Mouse (Mus musculus) ES-Bruce4 (cell line): ENCODE measurements around the gene Ccdc33.

ENCODE experiments used
- CTCF ChIP-seq: IDR thresholded peaks from one replicate; pipeline ENCODE4 v1.8.1; 2011; ENCODE audit warnings: low read depth, low read length
- POLR2A ChIP-seq: IDR thresholded peaks from one replicate; pipeline ENCODE4 v1.8.1; 2011; ENCODE audit warnings: low read length; ENCODE audit not compliant: insufficient read depth

DNA sequence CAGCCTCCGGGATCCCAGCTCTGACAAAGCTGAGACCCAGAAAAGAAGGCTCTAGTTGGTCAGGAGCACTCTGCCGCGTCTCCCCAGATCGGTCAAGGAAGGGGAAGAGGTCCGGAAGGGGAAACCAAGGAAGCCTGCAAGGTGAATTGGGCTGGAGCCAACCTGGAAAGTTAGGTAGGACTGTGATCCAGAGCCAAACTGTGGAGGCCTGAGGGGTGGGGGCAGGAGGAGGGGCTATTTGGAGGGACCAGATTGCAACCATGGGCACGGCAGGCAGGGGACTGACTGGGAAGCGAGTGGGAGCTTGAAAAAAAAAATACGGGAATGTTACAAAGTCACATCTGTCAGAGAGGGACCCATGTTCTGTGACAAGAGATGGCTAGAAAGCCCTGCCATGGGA, 10.9 kb upstream of the Ccdc33 start:
- TF ChIP-seq CTCF (no peak), POLR2A (no peak)
